Mouse (Mus musculus) intestine, embryonic 14.5 days (tissue): ENCODE measurements around the gene C4b. TPM values are rescaled to one million over a fixed set of nuclear protein-coding genes. Genes with fewer than 3 reads are reported as not detected.

Experiments used
- ATAC-seq: fragments of 200-750 bp; cut with Nextera tagmentation; replicated peaks from 2 replicates; pipeline ENCODE4 v1.8.0; 2017; ENCODE audit warnings: low read depth, moderate number of reproducible peaks, moderate TSS enrichment, moderate library complexity; ENCODE audit not compliant: low FRiP score, low TSS enrichment
- DNase-seq: peaks from one replicate; pipeline ENCODE4 v3.0.0-alpha.2; 2018; ENCODE audit warnings: low spot score
- H3K27ac ChIP-seq: fragments of 300-500 bp; sonication (generic); 2 replicates; pipeline ENCODE4 v1.5.1; 2014; ENCODE audit warnings: low read depth, mild to moderate bottlenecking, control low read depth
- H3K27me3 ChIP-seq: fragments of 300-500 bp; sonication (generic); replicated peaks from 2 replicates; pipeline ENCODE4 v1.6.1; 2014; ENCODE audit warnings: low read length, control low read depth; ENCODE audit not compliant: control insufficient read depth, insufficient read depth
- H3K36me3 ChIP-seq: fragments of 300-500 bp; sonication (generic); 2 replicates; pipeline ENCODE4 v1.6.1; 2014; ENCODE audit warnings: low read length, control low read depth; ENCODE audit not compliant: control insufficient read depth, insufficient read depth
- H3K4me1 ChIP-seq: fragments of 300-500 bp; sonication (generic); replicated peaks from 2 replicates; pipeline ENCODE4 v1.6.1; 2014; ENCODE audit warnings: low read length, control low read depth, mixed read lengths; ENCODE audit not compliant: control insufficient read depth, insufficient read depth
- H3K4me2 ChIP-seq: fragments of 300-500 bp; sonication (generic); 2 replicates; pipeline ENCODE4 v1.6.1; 2014; ENCODE audit warnings: low read length
- H3K4me3 ChIP-seq: fragments of 300-500 bp; sonication (generic); 2 replicates; pipeline ENCODE4 v1.5.1; 2014; ENCODE audit warnings: low read depth, low read length, control low read depth, mixed read lengths
- H3K9ac ChIP-seq: fragments of 300-500 bp; sonication (generic); 2 replicates; pipeline ENCODE4 v1.6.1; 2014; ENCODE audit warnings: mild to moderate bottlenecking, low read length
- H3K9me3 ChIP-seq: fragments of 300-500 bp; sonication (generic); 2 replicates; pipeline ENCODE4 v1.6.1; 2016; ENCODE audit warnings: low read length, control low read depth; ENCODE audit not compliant: control insufficient read depth
- WGBS: fragments of 180-500 bp; shearing (Covaris S2); extraction: QIAGEN DNeasy Blood & Tissue Kit; methylation state at CpG from one replicate; pipeline ENCODE4 v1.1.7; 2014; 5-methylcytosine and 5-hydroxymethylcytosine counted together
- polyA plus RNA-seq: library from polyadenylated mRNA; unstranded; fragments of >200 nt; fragmentation: Nextera tagmentation; extraction: Ambion mirVana; gene quantifications from 2 replicates; pipeline ENCODE4 v1.2.1, GENCODE M21; 2014

C4b gene
- polyA plus RNA-seq, 1 experiment from 2014 or later, result 0.23 TPM

DNA sequence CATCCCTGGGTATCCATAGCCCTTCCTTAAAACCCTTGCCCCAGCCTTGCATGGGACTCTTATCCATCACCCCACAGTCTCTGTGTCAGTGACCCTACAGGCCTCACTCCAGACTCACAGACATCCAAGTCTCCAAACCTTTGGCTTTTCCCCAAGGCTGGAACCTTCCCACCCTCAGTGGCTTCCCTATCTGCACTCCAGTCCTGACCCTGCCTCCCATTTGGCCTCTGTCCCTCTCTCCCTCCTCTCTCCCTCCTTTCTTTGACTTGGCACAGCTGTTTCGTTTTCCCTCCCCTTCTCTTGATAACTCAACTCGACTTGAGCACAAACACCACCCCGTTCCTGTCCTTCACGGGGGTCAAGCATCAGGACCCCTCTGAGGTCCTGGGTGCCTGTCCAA, 53.2 kb downstream of the C4b start:
- H3K4me3 ChIP-seq, result no peak overlapping the region
- peaks cover 3% of the 10 kb centered on the region; the same call in 1 of the 2 replicates for H3K4me1 ChIP-seq
- ATAC-seq, result no peak
- no peak overlapping the region for H3K9ac ChIP-seq
- no peak for DNase-seq
- no peaks in the 10 kb centered on the region for H3K9me3 ChIP-seq
- H3K27ac ChIP-seq, result no peak overlapping the region
- H3K27me3 ChIP-seq, result no peaks in the 10 kb centered on the region
- H3K4me2 ChIP-seq, result no peak overlapping the region
- WGBS, result 54% methylated on average over 4 of the region's 4 CpGs
- H3K36me3 ChIP-seq, result no peaks in the 10 kb centered on the region

DNA sequence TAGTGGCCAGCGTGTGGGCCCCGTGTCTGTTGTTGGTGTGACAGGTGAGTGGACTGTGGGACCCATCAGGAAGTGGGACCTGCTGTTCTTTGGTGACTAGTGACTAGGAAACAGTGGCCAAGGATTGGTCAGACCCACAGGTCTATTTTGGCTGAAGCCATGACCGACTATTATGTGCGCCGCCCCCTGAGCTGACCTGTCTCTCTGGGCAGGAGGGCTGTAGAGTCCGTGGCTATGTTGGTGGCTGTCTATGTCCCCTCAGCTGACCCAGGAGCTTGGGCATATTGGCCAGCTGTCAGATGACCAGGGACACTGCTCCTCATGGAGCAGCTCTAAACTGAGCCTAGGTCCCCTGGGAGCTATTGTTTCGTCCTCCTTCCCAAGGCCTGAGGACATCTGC, 54.8 kb downstream of the C4b start:
- H3K4me1 ChIP-seq, result peaks cover 15% of the 10 kb centered on the region; the same call in 1 of the 2 replicates
- H3K27me3 ChIP-seq, result no peaks in the 10 kb centered on the region
- no peaks in the 10 kb centered on the region for H3K36me3 ChIP-seq
- no peak overlapping the region for H3K4me3 ChIP-seq
- 92% methylated on average over 7 of the region's 7 CpGs for WGBS
- H3K27ac ChIP-seq, result no peak overlapping the region
- no peak overlapping the region for H3K9ac ChIP-seq
- H3K4me2 ChIP-seq, result no peak overlapping the region
- no peaks in the 10 kb centered on the region for H3K9me3 ChIP-seq
- ATAC-seq, result no peak
- DNase-seq, result no peak

DNA sequence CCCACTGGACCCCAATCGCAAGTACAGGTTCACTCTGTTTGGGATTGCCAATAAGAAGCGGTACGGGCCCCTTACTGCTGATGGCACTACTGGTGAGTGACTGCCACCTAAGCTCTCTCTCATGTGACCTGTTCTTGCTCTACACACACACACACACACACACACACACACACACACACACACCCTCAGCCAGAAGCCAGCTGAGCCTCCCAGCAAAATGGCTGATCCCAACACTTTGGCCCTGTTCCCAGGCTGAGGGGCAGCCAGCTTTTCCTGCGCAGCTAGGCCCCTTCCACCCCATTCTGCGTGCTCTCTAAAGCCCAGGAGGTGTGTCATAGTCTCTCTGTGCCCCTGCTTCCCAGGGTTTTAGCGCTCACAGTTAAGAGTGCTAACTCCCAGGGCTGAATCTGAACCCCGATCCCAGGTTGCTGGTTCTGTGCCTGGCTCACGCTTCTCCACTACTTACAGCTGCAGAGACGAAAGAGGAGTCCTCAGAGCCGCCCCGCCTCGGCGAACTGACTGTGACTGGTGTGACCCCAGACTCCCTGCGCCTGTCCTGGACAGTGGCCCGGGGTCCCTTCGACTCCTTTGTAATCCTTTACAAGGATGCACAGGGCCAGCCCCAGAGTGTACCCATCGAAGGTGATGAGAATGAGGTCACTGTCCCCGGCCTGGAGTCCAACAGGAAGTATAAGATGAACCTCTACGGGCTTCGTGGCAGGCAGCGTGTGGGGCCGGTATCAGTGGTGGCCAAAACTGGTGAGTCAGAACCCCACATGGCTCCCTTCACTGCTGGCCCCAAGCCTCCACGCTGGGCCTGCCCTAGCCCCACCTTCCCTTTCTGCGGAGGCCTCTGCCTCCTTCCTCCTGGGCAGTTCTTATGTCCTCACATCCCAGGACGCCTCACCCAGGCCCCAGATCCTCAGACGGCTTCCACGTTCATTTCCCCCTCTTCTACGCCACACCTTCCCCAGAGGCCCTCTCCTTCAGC, 58.3 kb downstream of the C4b start:
- Histone ChIP-seq H3K27me3 (no peaks in the 10 kb centered on the region), H3K9me3 (no peaks in the 10 kb centered on the region), H3K36me3 (no peaks in the 10 kb centered on the region), H3K9ac (no peak overlapping the region), H3K4me3 (no peak overlapping the region), H3K4me2 (no peak overlapping the region), H3K4me1 (peaks cover 30% of the 10 kb centered on the region), H3K27ac (peak overlapping the region; percentile 12)
- DNase-seq, result no peak
- 0 out of 2 replicates have a peak, but pooled peaks have one; percentile 40 for ATAC-seq
- WGBS, result 77% methylated on average over 28 of the region's 28 CpGs

- DNase-seq, result no peak
- Histone ChIP-seq H3K4me1 (peaks cover 30% of the 10 kb centered on the region), H3K27me3 (no peaks in the 10 kb centered on the region; the same call in 1 of the 2 replicates), H3K9ac (no peak overlapping the region), H3K9me3 (no peaks in the 10 kb centered on the region), H3K36me3 (no peaks in the 10 kb centered on the region), H3K4me2 (no peak overlapping the region), H3K27ac (peak overlapping the region; percentile 12; the same call in 1 of the 2 replicates), H3K4me3 (no peak overlapping the region)
- 43% methylated on average over 9 of the region's 9 CpGs for WGBS
- no peak for ATAC-seq
These were observed 59.3 kb downstream of the C4b start for GRCm38 (mm10) chr17:34684253-34684893.

- peak overlapping the region; percentile 12; the same call in 1 of the 2 replicates for H3K27ac ChIP-seq
- no peak overlapping the region for H3K9ac ChIP-seq
- peaks cover 30% of the 10 kb centered on the region for H3K4me1 ChIP-seq
- 65% methylated on average over 10 of the region's 10 CpGs for WGBS
- no peak for ATAC-seq
- H3K9me3 ChIP-seq, result no peaks in the 10 kb centered on the region
- no peak for DNase-seq
- peaks cover under 1% of the 10 kb centered on the region; the same call in 1 of the 2 replicates for H3K27me3 ChIP-seq
- no peak overlapping the region for H3K4me2 ChIP-seq
- no peak overlapping the region for H3K4me3 ChIP-seq
- no peaks in the 10 kb centered on the region for H3K36me3 ChIP-seq
These were observed 59.9 kb downstream of the C4b start for GRCm38 (mm10) chr17:34683686-34684220.

- no peak overlapping the region for H3K9ac ChIP-seq
- H3K4me2 ChIP-seq, result no peak overlapping the region
- H3K27ac ChIP-seq, result no peak overlapping the region
- no peaks in the 10 kb centered on the region for H3K9me3 ChIP-seq
- DNase-seq (no peak), ATAC-seq (no peak)
- WGBS, result 80% methylated on average over 8 of the region's 8 CpGs
- H3K36me3 ChIP-seq, result no peaks in the 10 kb centered on the region
- H3K4me1 ChIP-seq, result peaks cover 30% of the 10 kb centered on the region
- no peak overlapping the region for H3K4me3 ChIP-seq
- peaks cover 3% of the 10 kb centered on the region for H3K27me3 ChIP-seq
These were observed 60.5 kb downstream of the C4b start for GRCm38 (mm10) chr17:34683179-34683578.

DNA sequence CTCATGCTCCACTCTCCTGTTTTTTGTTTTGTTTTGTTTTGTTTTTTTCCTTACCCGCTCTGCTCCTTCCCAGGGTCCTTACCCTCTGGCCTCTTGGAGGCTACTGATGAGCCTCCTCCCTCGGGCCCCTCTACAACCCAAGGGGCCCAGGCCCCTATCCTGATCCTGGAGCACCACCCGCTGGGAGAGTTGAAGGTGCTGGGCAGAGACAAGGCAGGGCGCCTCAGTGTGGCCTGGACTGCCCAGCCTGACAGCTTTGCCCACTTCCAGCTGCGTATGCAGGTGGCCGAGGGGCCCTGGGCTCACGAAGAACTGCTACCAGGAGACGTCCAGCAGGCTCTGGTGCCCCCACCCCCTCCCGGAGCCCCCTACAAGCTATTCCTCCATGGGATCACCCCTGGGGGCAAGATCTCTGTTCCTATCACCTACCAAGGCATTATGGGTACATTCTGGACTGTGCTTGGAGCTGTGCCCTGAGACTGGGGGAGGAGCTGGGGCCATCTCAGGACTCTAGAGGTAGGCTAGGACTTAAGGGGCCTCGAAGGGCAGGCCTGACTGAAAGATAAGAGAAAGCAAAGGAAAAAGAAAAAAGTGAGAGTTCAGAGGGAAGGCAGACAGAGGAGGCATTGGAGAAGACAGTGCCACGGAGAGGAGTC, 61.7 kb downstream of the C4b start:
- H3K36me3 ChIP-seq, result no peaks in the 10 kb centered on the region
- peak overlapping the region; percentile 8; the same call in 1 of the 2 replicates for H3K4me2 ChIP-seq
- DNase-seq (no peak), ATAC-seq (no peak)
- H3K27ac ChIP-seq, result peak overlapping the region; percentile 54; the same call in 1 of the 2 replicates
- 71% methylated on average over 11 of the region's 11 CpGs for WGBS
- H3K27me3 ChIP-seq, result peaks cover 3% of the 10 kb centered on the region
- H3K4me1 ChIP-seq, result peaks cover 31% of the 10 kb centered on the region
- no peaks in the 10 kb centered on the region for H3K9me3 ChIP-seq
- no peak overlapping the region for H3K9ac ChIP-seq
- no peak overlapping the region for H3K4me3 ChIP-seq

- 65% methylated on average over 17 of the region's 17 CpGs for WGBS
- Histone ChIP-seq H3K4me3 (no peak overlapping the region), H3K9ac (no peak overlapping the region), H3K4me1 (peaks cover 37% of the 10 kb centered on the region), H3K4me2 (0 out of 2 replicates have a peak overlapping the region, but pooled peaks have one; percentile 8), H3K27me3 (peaks cover 3% of the 10 kb centered on the region), H3K27ac (peak overlapping the region; percentile 54), H3K9me3 (no peaks in the 10 kb centered on the region), H3K36me3 (no peaks in the 10 kb centered on the region)
- DNase-seq (no peak), ATAC-seq (no peak)
These were observed 62.5 kb downstream of the C4b start for GRCm38 (mm10) chr17:34681132-34681571.
